Mouse (Mus musculus): Measurements from ENCODE around the gene Eif4g2.
A peak's percentile ranks its signal among the peaks of the same experiment; 100 is the strongest.

The Eif4g2 gene

DNA sequence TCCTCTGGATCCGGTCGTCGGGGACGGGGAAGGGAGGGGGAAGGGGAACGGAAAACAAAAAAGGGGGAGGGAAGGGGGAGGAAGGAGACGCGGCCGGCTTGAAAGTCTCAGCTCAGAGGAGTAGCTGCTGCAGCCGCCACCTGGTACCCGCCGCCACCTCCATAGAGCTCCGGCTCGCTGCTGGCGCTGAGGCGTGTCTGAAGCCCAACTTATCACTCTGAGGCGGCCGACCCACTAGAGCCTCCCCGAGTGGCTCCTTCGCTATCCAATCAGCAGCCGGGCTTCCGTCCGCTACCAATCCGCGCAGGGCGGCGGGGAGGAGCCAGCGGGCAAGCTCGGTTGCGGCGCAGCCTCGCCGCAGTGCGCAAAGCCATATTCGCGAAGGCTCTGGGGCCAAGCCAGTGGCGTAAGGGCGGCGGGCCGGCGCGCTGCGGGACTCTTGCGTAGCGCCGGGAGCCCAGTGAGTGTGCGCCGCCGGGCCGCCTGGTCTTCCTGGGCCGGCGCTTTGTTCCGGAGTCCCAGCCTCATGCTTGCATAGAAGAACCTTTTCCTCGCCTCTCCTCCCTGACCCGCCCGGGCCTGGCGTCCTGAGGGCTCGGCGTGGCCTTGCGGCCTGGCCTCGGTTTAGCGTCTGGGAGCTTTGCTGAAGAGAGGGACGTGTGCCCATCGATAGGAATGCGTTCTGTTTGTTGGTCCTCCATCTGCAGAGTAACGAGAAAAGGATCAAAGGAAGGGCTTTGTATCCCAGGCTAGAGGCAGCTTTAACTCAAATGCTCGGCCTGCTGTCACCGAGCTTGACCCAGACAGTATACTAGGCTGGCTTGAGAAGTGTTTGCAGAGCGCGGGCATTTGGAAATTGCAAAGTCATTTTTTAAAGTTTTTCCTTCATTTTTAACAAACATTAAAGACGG lies at the start of gene Eif4g2:
Eif4g2 (minus strand) TSS at position 209 of the 911 bp plus-strand sequence.
- DNase-seq (ENCODE audit: low spot score), result peak; percentile 99

DNA sequence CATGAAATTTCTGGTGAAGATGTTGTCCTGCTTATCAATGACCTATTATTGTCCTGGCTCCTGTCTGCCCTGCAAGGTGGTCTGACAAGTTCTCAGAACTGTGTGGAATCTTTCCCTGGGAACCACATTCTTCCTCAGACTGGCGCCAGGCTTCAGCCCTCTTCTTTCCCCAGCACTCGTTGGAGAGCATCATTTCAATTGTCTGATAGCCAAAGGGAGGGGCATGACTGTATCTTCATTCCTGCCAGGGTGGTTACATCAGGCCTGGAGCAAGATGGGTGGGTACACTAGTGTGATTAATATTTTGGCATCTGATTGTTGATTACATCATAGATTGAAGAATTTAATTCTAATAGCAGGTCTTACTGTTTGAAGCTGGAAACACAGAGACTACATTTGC lies 49.8 kb upstream of the Eif4g2 start:
- no peak for DNase-seq (ENCODE audit: low spot score)

DNA sequence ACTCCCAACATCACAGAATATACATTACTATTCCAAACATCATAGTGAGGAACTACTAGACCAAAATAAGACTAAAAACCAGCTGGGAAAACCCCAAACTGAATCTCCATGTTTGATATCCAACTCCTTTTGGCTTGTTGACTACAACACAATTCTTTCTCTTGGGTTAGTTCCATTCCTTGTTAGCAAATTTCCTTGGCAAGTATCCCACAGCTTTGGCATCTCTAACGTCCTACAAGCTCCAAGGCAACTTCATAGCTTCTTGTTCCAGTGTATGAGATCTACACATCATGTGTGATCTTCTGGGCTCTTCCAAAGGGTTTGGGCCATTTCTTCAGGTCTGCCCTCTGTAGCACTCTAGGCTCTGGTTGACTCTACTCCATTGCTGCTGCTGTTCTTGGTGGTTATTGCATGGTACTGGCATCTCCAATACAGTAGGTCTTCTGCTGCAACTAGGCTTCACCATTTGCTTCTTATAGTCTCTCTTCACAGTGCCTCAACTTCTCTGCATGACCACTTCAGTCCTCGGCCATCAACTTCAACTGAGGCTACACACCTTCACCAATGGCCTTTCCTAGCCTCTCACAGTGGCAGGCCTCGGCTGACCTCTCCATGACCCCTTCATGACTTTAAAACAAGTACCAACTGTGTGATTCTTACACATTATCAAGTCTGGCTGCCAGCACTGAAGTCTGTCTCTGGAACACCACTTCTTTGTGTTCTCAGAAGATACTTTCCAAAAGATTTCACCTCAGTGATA lies 44.0 kb upstream of the Eif4g2 start:
- no peak for DNase-seq (ENCODE audit: low spot score)

DNA sequence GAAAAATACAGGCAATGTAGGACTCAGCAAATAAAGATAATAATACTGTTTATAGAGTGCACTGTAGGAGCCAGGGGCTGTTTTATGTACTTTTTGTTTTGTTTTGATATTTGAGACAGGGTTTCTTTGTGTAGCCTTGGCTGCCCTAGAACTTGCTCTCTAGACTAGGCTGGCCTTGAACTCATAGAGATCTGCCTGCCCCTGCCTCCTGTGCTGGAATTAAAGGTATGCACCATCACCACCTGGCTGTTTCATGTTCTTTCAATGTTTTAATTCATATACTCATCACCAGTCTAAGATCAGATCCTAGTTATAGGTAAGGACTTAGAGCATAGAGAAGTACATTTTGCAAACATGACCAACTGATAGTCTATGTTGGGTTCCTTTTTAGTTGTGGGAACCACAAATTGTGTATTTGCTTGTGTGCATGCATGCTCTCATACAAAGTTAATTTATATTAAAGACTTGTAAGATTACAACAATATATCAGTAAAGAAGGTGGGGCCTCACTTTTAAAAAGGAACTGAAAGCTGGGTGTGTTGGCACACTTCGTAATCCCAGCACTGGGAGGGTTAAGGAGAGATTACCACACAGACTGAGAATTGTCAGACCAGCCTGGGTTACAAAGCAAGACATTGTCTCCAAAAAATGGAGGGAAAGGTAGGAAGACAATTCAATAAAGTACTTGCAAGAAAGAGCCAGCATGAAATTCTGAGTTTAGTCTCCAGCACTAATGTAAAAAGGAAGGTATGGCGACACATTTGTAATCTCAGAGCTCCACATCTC lies 41.1 kb upstream of the Eif4g2 start:
- no peak for DNase-seq (ENCODE audit: low spot score)

DNA sequence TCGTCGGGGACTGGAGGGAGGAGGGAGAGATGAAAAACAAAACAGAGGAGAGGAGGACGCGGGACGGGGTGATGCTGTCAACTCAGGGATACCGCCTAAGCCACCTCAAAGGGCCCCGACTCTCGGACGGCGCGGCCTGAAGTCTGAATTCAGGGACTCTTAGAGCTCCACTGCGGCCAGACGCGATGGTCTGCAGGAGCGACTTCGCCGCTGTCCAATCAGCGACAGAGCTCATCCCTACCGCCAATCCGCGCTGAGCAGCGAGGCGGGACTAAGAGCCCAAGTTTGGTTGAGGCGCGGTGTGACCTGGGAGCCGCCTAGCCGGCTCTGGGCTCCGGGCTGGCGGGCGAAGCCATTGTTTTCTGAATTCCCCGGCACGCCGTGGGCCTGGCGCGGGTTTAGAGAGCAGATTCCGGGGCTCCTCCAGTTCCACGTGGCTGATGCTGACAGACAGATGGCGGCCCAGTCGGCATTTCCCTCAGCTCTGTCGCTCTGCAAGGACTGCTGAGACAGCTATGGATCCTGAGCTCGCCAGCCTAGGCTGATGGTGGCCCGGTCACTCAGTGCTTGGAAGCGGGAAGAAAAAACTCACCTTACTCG lies 39.8 kb upstream of the Eif4g2 start:
- DNase-seq (ENCODE audit: low spot score), result peak; percentile 97

DNA sequence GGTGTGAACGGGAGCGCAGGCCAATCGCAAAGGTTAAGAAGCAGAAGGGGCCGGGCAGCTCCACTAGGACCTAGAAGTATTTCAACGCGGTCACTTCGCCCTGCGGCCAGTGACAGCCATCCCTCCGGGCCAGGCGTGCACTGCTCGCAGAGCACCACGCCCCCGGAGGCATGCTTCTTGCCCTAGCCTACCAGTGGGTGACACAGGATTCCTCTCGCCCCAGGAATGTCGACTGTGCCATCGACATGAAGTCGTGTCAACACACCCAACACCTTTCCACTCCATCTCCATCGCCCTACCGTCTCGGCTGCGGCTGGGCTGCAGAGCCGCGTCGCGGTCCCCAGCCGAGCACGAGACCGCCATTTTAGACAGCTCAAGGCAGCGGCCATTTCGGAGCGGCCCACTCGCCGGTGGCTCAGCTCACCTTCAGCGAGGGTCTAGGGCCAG lies 39.3 kb upstream of the Eif4g2 start:
- DNase-seq (ENCODE audit: low spot score), result peak; percentile 92

DNA sequence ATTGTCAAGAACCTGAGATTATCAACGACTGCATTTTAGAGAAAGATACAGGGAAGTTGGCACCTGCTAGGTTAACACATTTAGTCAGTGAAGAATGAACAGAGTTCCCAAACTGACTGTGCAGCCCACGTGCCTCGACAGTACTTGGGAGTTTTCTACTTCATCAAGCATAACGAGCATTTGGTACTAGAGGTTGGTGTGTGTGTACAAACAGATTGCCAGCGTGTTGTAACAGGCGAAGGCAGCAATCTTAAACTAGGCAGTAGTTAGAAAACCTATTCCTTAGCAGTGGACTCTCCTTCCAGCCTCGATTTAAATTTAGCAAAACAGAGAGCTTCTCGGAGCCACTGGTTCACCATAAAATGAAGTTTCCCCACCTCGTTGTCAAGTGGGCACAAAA lies 38.7 kb upstream of the Eif4g2 start:
- no peak for DNase-seq (ENCODE audit: low spot score)

DNA sequence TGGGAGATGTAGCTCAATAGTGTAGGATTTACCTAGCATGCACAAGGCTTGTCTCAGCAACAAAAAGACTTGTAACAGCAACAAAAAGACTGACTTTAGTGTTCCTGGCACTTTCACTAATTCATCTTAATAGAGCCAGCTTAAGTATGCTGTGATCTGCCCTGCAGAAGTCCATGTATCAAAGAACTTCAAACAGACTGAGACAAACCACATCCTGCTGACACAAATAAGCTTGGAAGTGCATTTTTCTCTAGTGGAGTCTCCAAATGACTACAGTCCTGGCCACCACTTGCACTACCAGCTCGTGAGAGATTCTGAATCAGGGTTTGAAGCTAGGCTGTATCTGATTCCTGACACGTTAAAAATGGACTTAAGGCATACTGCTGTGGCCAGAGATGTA lies 26.7 kb upstream of the Eif4g2 start:
- no peak for DNase-seq (ENCODE audit: low spot score)

DNA sequence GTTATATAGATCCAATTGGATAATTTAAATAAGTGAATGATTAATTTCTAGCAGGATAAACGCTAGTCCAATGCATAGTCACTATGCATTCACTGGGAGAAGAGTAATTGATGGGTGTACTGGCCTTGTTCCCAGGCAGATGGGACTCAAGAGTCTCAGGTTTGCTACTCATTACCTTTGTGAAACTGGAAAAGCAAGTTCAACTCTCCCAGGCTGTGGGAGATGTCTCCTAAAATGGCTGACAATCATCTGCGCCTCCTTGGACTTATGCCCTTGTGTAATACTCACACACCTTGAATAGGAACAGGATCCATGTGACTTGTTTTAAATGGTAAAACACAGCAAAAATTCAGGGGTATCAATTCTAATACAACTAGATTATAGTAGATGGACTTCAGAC lies 26.3 kb upstream of the Eif4g2 start:
- no peak for DNase-seq (ENCODE audit: low spot score)

DNA sequence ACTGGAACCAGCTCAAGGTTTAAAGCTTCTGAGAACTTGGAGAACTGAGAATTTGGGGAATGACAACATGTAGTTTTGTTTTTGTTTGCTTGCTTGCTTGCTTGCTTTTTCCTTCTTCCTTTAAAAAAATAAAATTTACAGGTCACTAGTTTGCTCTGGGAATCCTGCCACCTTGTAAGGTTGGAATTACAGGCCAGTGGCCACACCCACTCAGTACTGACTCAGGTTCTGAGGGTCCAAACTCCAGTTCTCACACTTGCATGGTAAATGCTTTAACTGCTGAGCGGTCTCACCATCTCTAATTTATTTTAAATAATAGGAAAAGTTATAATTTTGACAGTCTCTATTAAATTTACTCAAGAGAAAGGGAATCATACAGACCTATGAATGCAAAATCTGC lies 15.4 kb upstream of the Eif4g2 start:
- DNase-seq (ENCODE audit: low spot score), result no peak

DNA sequence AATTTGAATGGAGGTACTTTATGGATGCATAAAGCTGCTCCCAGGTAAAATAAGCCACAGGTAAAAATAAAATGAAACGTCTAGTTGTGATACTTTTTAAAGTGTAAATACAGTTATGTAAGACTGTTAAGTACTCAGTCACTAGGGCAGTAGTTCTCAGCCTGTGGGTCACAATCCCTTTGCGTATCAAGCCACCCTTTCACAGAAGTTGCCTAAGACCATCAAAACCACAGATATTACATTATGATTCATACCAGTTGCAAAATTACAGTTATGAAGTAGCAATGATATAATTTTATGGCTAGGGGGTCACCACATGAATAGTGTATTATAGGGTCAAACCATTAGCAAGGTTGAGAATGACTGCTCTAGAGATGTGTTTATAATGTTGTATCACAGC lies 12.3 kb upstream of the Eif4g2 start:
- no peak for DNase-seq (ENCODE audit: low spot score)

DNA sequence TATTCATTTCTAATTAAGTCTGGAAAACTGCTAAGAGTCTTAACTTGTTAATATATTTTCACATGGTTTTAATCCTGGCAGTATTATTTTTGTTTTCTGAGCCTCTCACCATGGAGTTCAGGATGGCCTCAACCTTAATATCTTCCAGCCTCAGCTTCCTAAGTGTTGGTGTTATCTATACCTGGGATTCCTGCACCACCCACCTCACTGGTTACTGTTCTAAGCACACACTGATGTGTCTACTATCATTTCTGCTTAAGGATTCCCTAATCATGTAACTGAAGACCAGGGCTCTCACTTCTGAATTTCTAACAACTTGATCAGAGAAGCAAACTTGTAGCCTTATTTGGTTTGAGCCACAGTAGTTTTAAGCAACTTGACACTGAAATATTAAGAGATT lies 2.3 kb upstream of the Eif4g2 start:
- DNase-seq (ENCODE audit: low spot score), result no peak

DNA sequence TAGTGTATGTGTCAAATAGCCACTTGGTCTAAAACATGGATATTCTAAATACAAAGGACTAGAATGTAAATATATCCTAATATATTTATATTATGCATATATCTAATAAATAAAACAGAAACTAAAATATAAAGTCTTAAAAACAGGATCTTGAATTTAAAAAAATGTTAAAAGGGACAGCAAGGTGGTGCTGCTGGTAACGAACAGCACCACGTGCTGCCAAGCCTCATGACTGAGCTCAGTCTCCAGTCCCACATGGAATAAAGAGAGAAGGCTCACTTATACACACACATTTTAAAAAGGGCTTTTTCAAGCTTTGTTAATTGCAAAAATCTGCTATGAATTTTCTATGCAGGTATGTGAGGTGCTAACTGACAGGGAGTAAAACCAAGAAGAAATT lies 1.6 kb upstream of the Eif4g2 start:
- no peak for DNase-seq (ENCODE audit: low spot score)

DNA sequence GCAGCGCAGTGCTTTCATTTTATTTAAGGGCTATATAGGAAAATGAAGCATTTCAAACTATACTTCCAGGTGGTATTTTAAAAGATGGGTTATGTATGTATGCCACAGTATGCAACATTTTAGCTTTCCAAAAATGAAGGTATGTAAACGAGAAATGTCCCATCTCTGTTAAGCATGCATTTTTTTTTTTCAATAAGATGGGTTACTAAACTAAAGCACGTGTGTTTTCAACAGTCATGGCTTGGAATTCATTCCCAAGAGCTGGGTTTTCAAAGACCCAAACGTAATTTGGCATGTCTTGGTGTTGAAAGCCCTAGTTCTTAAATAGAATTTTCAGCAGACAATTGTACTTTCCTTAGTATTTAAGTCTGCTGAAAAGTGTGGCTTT lies 897 bp upstream of the Eif4g2 start:
- DNase-seq (ENCODE audit: low spot score), result no peak

DNA sequence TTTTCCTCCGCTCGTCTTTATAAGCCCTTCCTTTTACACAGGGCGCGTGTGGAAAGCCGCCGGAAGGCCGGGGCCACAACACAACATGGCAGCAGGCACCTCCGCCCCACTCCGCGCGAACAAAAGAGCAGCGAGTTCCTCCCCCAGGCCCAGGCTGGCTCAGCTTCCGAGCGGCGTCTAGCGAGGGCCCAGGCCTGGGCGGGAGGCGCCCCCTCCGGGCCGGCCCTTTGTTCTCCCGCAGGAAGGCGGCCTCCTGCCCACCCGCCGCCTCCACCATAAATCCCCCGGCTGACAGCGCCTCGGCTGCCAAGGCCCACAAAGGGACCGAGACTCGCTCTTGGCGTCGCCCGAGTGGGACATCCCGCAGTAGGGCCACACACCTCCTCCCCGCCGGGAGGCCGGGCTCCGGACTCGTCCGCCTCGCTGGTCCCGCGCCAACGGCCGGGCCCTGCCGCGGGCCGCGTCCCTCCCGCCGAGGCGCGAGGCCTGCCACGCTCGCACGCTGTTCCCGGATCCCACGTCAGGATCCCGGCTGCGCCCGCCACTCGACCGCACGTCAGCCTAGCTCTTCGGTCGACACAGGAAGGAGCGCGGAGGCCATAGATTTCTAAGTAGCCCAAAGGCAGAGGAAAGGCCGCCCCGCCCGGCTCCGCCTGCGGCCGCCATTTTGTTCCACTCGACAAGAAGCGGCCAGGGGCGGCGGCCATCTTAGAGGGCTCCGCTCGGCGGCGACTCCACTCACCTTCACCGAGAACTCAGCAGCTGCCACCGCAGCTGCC lies 598 bp downstream of the Eif4g2 start:
- peak; percentile 77 for DNase-seq (ENCODE audit: low spot score)

DNA sequence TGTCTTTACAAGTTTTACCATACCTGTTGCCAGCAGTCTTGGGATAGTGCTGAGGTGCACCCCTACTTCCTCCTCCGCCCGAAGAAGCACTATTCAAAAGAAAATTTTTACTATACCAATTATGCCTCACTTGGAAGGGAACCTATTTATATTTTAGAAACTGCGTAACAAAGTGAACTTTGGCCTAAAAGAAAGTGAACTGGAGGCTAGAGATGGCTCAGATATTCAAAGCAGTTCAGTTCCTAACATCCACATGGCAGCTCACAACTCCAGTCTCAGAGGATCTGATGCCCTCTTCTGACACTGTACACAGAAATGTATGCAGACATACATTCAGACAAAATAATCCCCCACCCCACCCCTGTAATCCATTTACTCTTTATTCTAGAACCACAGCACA lies 2.0 kb downstream of the Eif4g2 start:
- no peak for DNase-seq (ENCODE audit: low spot score)

DNA sequence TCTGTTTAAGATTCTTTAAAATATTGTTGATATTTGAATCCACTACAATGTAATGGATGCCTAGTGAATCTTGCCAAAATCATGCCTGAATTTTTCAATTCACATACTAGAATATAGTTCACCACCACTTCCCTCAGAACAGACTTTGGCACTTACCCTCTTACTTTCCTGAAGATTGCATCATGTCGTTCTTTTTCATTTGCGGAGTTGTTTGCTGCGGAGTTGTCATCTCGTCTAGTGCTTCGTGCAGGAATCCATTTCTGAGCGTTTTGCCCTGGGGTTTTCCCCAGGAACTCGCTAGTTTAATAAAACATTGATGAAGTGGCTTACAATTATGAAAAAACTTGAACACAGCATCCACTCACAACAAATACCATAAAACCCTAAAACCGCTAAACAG lies 2.8 kb downstream of the Eif4g2 start:
- no peak for DNase-seq (ENCODE audit: low spot score)

DNA sequence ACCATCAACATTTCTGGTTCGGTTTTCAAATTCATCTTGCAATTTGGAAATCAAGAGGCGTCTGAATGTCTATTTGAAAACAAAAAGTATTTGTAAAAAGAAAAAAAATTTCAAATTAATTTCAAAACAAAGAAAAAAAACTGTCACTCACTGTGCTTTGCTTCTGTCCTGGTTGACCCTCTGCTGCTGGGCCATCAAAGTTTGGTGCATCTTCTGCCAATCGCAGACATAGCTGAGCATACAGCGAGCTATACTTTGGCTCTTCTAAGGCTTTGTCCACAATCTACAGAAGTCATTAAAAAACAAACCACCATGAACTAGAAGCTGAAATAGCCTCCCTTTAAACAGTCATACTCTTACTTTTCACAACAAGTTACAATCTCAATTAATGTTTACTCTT lies 4.6 kb downstream of the Eif4g2 start:
- DNase-seq (ENCODE audit: low spot score), result no peak

DNA sequence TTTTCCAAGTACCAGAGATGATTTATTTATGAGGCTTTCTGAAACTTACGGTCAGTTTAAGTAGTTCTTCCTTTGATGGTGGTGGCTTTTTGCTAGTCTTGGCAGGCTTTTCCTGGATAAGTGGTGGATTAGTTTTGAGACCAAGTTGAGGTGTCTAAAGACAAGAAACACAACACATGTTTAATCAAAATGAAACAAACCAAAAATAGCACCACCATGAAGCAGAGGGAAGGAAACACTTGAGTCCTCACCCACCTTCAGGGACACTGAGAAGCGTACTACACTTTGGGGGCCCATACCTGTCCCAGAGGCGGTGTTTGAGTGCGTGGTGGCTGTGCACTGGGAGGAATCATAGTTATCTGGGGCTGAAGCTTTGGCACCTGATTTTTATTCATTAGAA lies 7.5 kb downstream of the Eif4g2 start:
- no peak for DNase-seq (ENCODE audit: low spot score)

DNA sequence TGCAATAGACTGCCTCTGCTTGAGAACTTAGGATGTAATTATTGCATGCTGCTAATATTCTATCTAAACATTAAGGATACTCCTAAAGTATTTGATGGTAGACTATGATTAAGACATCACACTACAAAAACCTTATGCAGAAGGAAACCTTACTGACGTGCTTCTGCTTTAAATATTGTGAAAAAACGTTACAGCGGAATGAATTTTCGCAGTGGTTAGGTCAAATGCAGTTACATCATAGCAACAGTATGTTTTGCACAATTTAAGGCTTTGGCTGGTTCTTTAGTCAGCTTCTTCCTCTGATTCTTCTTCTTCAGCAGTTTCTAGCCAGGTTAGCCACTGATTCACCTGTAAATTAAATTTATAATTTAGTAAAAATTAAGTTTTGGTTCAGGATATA lies 10.4 kb downstream of the Eif4g2 start:
- no peak for DNase-seq (ENCODE audit: low spot score)

DNA sequence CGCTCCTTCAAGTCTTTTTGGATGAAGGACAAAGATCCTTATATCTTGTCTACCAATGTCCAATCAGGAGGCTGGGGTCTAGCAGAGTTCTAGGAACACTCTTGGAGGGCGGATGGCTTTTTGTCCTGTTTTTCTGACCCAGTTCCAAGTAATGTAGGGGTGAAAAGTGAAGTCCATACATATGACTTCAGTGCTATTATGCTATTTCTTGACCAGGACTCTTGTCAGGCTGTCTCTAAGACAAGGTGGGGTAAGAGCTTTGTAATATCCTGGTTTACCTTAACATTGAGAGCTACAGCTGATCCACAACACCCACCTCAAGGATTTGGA lies 12.7 kb downstream of the Eif4g2 start:
- no peak for DNase-seq (ENCODE audit: low spot score)

Measured in yolk sac, embryonic 10.5 days (tissue).